Mouse (Mus musculus): ENCODE measurements at regions not wholly inside any gene's neighbourhood (a gene's known extent, or its start where the extent isn't known, plus 50 kb on each side); places are given as distances from the start of the nearest gene placed in this dataset.

DNA sequence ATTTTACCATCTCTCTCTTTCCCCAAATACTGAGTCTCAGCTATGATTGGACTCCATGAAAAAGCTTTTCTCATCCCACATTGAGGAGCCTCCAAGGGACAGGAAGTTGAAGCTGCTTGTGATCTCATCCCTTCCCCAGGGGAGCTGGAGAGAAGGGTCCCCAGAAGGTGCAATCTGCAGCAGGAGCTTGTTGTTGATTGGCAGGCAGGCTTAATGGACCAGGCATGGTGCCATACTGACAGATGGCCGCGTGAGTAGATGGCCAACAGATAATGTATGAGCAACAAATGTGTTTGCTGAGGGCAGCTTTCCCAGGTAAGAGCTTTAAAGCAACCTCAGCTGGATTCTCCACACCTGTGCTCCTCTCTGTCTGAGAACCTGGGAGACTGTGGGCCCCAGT, 65.9 kb upstream of the Tox3 start:
- TF ChIP-seq TAL1 (conservative IDR thresholded peaks at IDR 0.05; ENCODE audit: low read depth, low read length) = no peak
- TF ChIP-seq GATA2 (IDR thresholded peaks at IDR 0.05; ENCODE audit: borderline replicate concordance, low read depth, low read length) = no peak
- no peak for TF ChIP-seq CTCF (IDR thresholded peaks at IDR 0.05; ENCODE audit: low read depth, low read length)
- no peak for TF ChIP-seq GATA1 (IDR thresholded peaks at IDR 0.05; ENCODE audit: borderline replicate concordance, low read length)
- no peak for TF ChIP-seq POLR2AphosphoS5 (IDR thresholded peaks at IDR 0.05; ENCODE audit: insufficient replicate concordance, low read depth, low read length)
- ATAC-seq (ENCODE audit: extremely low read depth, insufficient number of reproducible peaks, low FRiP score, poor library complexity, severe bottlenecking) = no peak

More for the DNA sequence above, 65.9 kb upstream of the Tox3 start:
- Histone ChIP-seq H3K27me3 (ENCODE audit: insufficient read depth, low read length) (no peaks in the 10 kb centered on the region), H3K4me1 (ENCODE audit: insufficient read depth, low read depth, low read length) (no peaks in the 10 kb centered on the region), H3K9me3 (replicated peaks) (peaks cover 35% of the 10 kb centered on the region), H3K36me3 (replicated peaks) (no peaks in the 10 kb centered on the region), H3K4me3 (ENCODE audit: low read depth, low read length) (no peak overlapping the region)
- no peak for DNase-seq (ENCODE audit: low spot score)
